Mouse (Mus musculus) heart, postnatal 10 days (tissue): Measurements from ENCODE around the gene Usb1. TPM values are rescaled to one million over a fixed set of nuclear protein-coding genes. Genes with fewer than 3 reads are reported as not detected.
"Not testable (repeated sequence)": the region's sequence is repeated elsewhere in the genome, so short reads cannot be mapped to it uniquely, and the experiment has no call there.

ENCODE experiments used
- DNase-seq, 2 experiments: peaks; one replicate each; pipeline ENCODE4 v3.0.0; 2021
- intact Hi-C: fragments of 180-260 bp; cut with DNase I; formaldehyde crosslinking; loops from one replicate; pipeline ENCODE4 v1.15.1; 2025
- total RNA-seq, 2 experiments: library from RNA; stranded (reverse); gene quantifications; 2 replicates each; pipeline ENCODE4 v1.2.3; 2021

The Usb1 gene
- total RNA-seq, 2 experiments from 2014 or later = 17.2 to 23.9 TPM

- intact Hi-C loops = no loop called here
- DNase-seq = no peak
Observed at GRCm38 (mm10) chr8:95369581-95370326, 37.7 kb downstream of the Usb1 start.

DNA sequence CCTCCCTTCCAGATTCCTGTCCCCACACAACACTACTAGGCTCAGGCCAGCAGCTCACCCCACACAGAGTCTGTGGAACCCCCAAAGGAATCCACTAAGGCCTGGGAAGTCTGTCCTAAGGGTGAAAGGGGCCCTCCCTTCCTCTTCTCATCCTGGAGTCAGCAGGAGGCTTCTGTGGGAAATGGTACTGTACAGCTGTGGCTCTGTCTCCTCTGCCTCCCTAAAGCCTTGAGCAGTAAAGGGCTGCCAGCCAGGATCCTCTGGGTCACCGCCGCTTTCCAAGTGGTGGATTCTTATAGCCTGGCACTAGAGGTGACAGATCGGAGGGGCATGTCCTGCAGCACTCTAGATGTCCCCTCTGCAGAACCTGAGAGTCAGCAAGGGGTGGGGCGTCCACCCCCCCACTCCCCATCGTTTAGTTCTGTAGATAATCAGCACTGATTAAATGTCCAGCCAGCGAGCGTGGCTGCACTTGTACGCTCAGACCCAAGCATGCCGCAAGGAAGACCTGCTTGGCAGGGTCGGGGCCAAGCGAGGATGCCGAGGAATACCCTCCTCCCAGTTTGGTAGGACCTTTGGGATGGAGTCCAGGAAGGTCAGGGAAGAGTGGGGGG, 41.4 kb downstream of the Usb1 start:
- intact Hi-C loops = no loop called here
- DNase-seq = peak; percentile 60 to 65

GRCm38 (mm10) chr8:95374429-95374828, 42.3 kb downstream of the Usb1 start:
- intact Hi-C loops = no loop called here
- DNase-seq = peak in 1 of 2 experiments; percentile 26

DNA sequence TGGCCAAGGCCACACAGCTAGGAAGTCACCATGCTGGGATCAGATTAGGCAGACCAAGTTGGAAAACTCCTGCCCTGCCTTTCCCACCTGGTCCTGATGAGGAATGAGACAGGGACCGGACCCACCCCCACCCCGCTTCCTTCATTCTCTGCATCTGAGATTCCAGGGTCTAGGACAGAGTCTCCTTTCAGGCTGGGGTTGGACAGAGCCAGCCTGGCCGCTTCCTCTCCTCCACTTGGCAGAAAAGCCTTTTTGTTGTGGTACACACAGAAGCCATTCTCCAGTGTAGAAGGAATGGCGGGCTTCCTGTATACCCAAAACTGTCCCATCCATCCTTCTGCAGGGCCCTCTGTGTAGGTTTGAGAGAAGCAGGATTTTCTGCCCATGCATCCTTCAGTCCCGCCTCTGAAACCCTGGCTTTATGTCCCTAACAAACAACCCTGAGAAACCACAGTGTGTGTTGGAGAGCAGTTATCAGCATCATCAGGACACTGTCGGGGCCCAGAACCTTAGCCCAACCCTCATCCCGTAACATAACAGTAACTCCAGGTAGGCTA, 43.4 kb downstream of the Usb1 start:
- intact Hi-C loops = no loop called here
- no peak for DNase-seq

- intact Hi-C loops = no loop called here
- DNase-seq = no peak
Observed at GRCm38 (mm10) chr8:95376309-95376999, 44.4 kb downstream of the Usb1 start.

DNA sequence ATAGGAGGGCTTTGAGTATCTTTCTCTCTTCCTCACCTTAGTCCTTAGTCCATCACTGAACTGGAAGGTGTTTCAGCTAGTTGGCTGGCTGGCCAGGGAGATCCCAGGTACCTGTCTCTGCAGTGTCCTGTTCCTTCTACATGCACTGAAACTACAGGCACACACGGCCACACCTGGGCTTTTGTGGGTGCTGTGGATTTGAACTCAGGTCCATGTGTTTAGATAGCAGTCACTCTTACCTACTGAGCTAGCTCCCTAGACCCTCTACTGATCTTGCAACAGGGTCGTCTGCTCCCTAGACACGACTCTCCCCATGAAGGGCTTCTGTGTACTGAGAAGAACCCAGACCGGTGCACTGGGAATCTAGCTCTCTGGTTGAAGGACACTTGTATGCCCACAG, 45.0 kb downstream of the Usb1 start:
- intact Hi-C loops = no loop called here
- DNase-seq = no peak

- intact Hi-C loops = loop anchor here (1.0 kb wide), 1 partner anchor 25 kb away; no protein-coding TSS in a partner anchor
- peak; percentile 70 to 78 for DNase-seq
Observed at GRCm38 (mm10) chr8:95377863-95378291, 45.8 kb downstream of the Usb1 start.

DNA sequence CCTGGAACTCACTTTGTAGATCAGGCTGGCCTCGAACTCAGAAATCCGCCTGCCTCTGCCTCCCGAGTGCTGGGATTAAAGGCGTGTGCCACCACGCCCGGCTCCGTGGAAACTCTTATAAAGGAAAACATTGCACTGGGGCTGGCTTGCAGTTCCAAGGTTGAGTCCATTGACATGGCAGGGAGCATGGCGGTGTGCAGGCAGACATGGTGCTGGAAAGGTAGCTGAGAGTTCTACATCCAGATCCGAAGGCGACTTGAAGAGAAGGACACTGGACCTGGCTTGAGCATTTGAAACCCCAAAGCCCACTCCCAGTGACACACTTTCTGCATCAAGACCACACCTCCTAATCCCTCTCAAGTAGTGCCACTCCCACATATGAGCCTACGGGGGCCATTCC, 46.8 kb downstream of the Usb1 start:
- intact Hi-C loops = loop anchor here (1.0 kb wide), 1 partner anchor 26 kb away; no protein-coding TSS in a partner anchor
- not testable (repeated sequence) for DNase-seq

- DNase-seq = peak; percentile 52 to 54
- intact Hi-C loops = no loop called here
Observed at GRCm38 (mm10) chr8:95380953-95381352, 48.9 kb downstream of the Usb1 start.

- intact Hi-C loops = no loop called here
Observed at GRCm38 (mm10) chr8:95381595-95381994, 49.5 kb downstream of the Usb1 start.

DNA sequence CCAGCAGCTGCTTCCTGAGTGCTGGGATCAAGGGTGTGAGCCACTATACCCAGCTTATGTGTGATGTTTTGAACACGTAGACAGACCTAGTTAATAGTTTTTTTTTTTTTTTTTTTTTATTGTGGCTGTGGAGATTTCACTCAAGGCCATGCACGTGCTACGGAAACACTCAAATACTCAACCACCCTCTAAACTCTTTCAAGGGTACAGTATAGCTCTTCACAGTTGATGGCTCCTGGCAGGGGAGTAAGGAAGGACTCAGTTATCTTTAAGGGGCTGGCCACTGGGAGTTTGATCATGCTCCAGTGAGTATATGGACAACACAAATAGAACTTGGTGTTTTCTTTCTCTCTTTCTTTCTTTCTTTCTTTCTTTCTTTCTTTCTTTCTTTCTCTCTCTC, 52.4 kb downstream of the Usb1 start:
- DNase-seq = no peak
- intact Hi-C loops = no loop called here

More at GRCm38 (mm10) chr8:95381595-95381994, 49.5 kb downstream of the Usb1 start:
- DNase-seq = no peak

DNA sequence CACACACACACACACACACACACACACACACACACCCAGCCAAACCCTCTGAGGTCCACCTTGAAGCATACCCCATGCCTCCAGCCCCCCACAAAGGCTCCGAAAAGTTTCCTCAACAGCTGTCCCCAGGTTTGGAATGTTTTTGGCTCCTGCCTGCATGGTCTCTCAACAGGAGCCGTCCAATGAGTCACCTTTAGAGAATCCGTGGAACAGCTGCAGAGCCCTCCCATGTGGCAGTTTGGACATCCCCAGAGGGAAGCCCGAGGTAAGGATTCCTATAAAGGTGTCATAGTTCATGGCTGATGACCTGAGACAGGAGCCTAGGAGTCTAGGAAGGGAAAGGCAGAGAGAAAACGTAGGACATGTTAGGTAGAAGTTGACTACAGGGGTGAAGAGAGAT, 54.0 kb downstream of the Usb1 start:
- DNase-seq = no peak
- intact Hi-C loops = no loop called here

DNA sequence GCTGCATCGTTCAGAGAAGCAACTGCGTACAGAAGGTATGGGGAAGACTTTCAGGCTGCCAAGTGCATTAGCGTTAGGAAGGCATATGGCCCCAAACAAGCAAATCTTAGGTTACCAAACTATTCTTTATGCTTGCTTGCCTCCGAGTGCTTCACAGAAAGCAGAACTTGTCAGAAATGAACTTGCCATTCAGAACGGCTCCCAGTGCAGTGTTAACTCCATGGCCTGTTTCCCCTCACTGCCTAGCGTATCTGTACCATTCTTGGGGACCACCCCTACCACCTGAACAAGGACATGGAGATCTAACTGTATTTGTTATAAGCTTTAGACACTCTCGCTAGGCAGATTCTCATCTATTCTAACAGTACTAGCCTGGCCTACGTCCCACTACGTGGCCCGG, 55.1 kb downstream of the Usb1 start:
- DNase-seq = no peak
- intact Hi-C loops = no loop called here

DNA sequence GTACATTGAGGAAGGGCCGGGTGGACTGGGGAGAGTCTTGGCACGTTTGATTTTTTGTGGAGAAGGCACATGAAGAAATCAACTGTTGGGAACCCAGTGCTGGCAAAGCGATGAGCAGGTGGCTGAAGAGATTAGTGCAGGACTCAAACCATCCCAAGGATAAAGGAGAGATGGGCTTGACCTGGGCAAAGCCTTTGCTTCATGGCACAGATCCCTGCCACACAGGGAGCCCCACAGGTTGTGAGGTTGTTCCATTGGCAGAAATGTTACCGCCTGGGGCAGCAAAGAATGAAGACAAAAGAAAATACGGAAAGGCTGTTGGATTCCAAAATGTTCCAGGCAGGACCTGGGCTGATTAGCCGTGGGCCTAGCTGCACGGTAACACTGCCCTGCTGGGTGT, 55.9 kb downstream of the Usb1 start:
- no peak for DNase-seq
- intact Hi-C loops = no loop called here

GRCm38 (mm10) chr8:95390312-95390711, 58.2 kb downstream of the Usb1 start:
- intact Hi-C loops = loop anchor here (5.0 kb wide), 2 partner anchors 37 to 38 kb away; partner anchors contain the start of gene Mmp15
- no peak for DNase-seq

DNA sequence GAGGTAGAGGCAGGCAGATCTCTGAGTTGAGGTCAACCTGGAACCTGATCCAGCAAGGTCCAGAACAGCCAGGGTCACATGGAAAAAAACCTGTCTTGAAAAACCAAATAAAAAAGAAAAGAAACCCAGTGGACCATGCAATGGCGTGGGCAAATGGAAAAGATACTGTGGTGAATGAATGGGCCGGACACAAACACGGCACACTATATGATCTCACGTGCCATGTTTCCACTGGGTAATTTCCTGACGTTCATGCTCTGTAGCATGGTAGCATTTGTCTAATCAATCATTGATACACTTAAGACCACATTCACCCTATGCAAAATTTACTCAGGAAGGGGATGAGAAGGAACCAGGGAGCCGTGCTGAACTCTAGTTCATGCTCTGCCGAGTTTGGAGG, 59.0 kb downstream of the Usb1 start:
- intact Hi-C loops = loop anchor here (5.0 kb wide), 2 partner anchors 36 to 39 kb away; partner anchors contain the start of gene Mmp15
- DNase-seq = no peak

- intact Hi-C loops = loop anchor here (5.0 kb wide), 2 partner anchors 35 to 40 kb away; partner anchors contain the start of gene Mmp15
- peak; percentile 40 to 51 for DNase-seq
Observed at GRCm38 (mm10) chr8:95392604-95393003, 60.5 kb downstream of the Usb1 start.

DNA sequence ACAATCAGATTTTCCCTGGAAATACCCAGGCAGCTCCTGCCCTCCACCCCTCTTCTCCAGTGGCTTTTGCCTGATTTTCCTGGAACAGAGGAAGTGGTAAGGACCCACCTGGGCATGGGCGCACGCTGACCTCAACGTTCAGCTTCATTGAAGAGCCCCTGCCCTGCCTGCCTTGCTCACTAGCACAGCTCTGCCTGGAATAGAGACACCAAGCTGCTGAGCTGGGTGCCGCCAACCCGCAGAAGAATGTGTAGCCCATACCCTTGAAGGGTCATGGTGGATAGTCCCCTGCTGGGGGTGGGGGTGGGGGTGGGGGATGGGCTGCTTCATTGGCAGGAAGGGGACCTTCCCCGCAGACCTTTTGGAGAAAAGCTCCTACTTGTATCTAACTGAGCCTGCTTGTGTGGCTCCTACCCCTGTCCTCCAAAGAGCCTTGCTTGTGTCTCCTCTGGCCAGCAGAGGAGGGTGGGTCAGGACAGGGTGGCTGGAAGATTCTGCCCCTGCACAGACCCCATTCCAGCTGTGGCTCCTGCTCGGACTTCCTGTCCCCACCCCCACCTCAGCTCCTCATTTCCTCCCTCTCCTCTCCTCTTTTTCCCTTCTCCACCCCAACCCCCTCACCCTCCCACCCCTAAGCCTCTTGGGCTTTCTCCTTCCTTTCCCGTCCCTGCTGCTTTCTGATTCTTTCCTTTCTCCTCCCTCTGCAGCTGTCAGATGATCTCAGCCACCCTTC, 63.3 kb downstream of the Usb1 start:
- peak in 1 of 2 experiments; percentile 40 for DNase-seq
- intact Hi-C loops = no loop called here

- DNase-seq = peak in 1 of 2 experiments; percentile 24
- intact Hi-C loops = no loop called here
Observed at GRCm38 (mm10) chr8:95396752-95397151, 64.7 kb downstream of the Usb1 start.
